Mouse (Mus musculus): Measurements from ENCODE around the gene Ankrd61. TPM values are rescaled to one million over a fixed set of nuclear protein-coding genes. Genes with fewer than 3 reads are reported as not detected.

Gene Ankrd61
- polyA plus RNA-seq (2012; rRNA removed) (0.36 and 0.54 TPM in 2 replicates), polyA plus RNA-seq (2014; fragmentation: Nextera tagmentation; extraction: Ambion mirVana) (0.21 and 0.33 TPM in 2 replicates)

GRCm38 (mm10) chr5:143897635-143898330 is at the start of gene Ankrd61:
Ankrd61 (minus strand) TSS chr5:143897685.
- Histone ChIP-seq H3K36me3 (ENCODE audit: control insufficient read depth, insufficient read depth, low read length) (peaks cover 66% of the 10 kb centered on the region), H3K4me2 (replicated peaks; ENCODE audit: low read depth, low read length, severe bottlenecking) (no peak within 1 kb of the TSS), H3K4me1 (ENCODE audit: control insufficient read depth, insufficient read depth, low read length) (no peaks in the 10 kb centered on the region), H3K27me3 (ENCODE audit: control insufficient read depth, insufficient read depth, low read length) (no peaks in the 10 kb centered on the region), H3K9ac (ENCODE audit: low read depth, low read length, severe bottlenecking) (no peak within 1 kb of the TSS), H3K9me3 (ENCODE audit: control insufficient read depth, low read length) (no peaks in the 10 kb centered on the region), H3K4me3 (replicated peaks; ENCODE audit: low read length) (no peak within 1 kb of the TSS), H3K27ac (replicated peaks; ENCODE audit: low read depth, low read length) (no peak within 1 kb of the TSS)
- WGBS: 86% methylated on average over 14 of the region's 14 CpGs
- no peak for TF ChIP-seq POLR2A (IDR thresholded peaks at IDR 0.05; ENCODE audit: borderline replicate concordance, extremely low read depth, insufficient read depth, insufficient read length)
- DNase-seq (ENCODE audit: low spot score) (no peak), ATAC-seq (ENCODE audit: low FRiP score, low read depth) (no peak)

GRCm38 (mm10) chr5:143943231-143944125 is 46.0 kb upstream of the Ankrd61 start:
- TF ChIP-seq POLR2A (IDR thresholded peaks at IDR 0.05; ENCODE audit: borderline replicate concordance, extremely low read depth, insufficient read depth, insufficient read length): no peak
- no peak overlapping the region for H3K27ac ChIP-seq (replicated peaks; ENCODE audit: low read depth, low read length)
- no peaks in the 10 kb centered on the region for H3K9me3 ChIP-seq (ENCODE audit: control insufficient read depth, low read length)
- H3K4me3 ChIP-seq (replicated peaks; ENCODE audit: low read length): no peak overlapping the region
- no peak overlapping the region for H3K4me2 ChIP-seq (replicated peaks; ENCODE audit: low read depth, low read length, severe bottlenecking)
- no peaks in the 10 kb centered on the region for H3K36me3 ChIP-seq (ENCODE audit: control insufficient read depth, insufficient read depth, low read length)
- H3K9ac ChIP-seq (ENCODE audit: low read depth, low read length, severe bottlenecking): no peak overlapping the region
- no peaks in the 10 kb centered on the region for H3K27me3 ChIP-seq (ENCODE audit: control insufficient read depth, insufficient read depth, low read length)
- whole genome bisulfite sequencing: 84% methylated on average over 14 of the region's 14 CpGs
- no peak for ATAC-seq (ENCODE audit: low FRiP score, low read depth)
- H3K4me1 ChIP-seq (ENCODE audit: control insufficient read depth, insufficient read depth, low read length): no peaks in the 10 kb centered on the region
- DNase-seq (ENCODE audit: low spot score): no peak

GRCm38 (mm10) chr5:143941588-143941987 is 44.1 kb upstream of the Ankrd61 start:
- Histone ChIP-seq H3K4me2 (replicated peaks; ENCODE audit: low read depth, low read length, severe bottlenecking) (no peak overlapping the region), H3K27me3 (ENCODE audit: control insufficient read depth, insufficient read depth, low read length) (no peaks in the 10 kb centered on the region), H3K4me3 (replicated peaks; ENCODE audit: low read length) (no peak overlapping the region), H3K4me1 (ENCODE audit: control insufficient read depth, insufficient read depth, low read length) (no peaks in the 10 kb centered on the region), H3K9ac (ENCODE audit: low read depth, low read length, severe bottlenecking) (no peak overlapping the region), H3K9me3 (ENCODE audit: control insufficient read depth, low read length) (no peaks in the 10 kb centered on the region), H3K36me3 (ENCODE audit: control insufficient read depth, insufficient read depth, low read length) (no peaks in the 10 kb centered on the region), H3K27ac (replicated peaks; ENCODE audit: low read depth, low read length) (no peak overlapping the region)
- no peak for TF ChIP-seq POLR2A (IDR thresholded peaks at IDR 0.05; ENCODE audit: borderline replicate concordance, extremely low read depth, insufficient read depth, insufficient read length)
- WGBS: 12% methylated on average over 10 of the region's 10 CpGs
- DNase-seq (ENCODE audit: low spot score) (no peak), ATAC-seq (ENCODE audit: low FRiP score, low read depth) (no peak)

GRCm38 (mm10) chr5:143936156-143936555 is 38.7 kb upstream of the Ankrd61 start:
- WGBS: 85% methylated on average over 9 of the region's 9 CpGs
- no peak for TF ChIP-seq POLR2A (IDR thresholded peaks at IDR 0.05; ENCODE audit: borderline replicate concordance, extremely low read depth, insufficient read depth, insufficient read length)
- H3K4me3 ChIP-seq (replicated peaks; ENCODE audit: low read length): no peak overlapping the region

GRCm38 (mm10) chr5:143933875-143934274 is 36.4 kb upstream of the Ankrd61 start:
- H3K4me3 ChIP-seq (replicated peaks; ENCODE audit: low read length): no peak overlapping the region
- no peak for TF ChIP-seq POLR2A (IDR thresholded peaks at IDR 0.05; ENCODE audit: borderline replicate concordance, extremely low read depth, insufficient read depth, insufficient read length)
- no peaks in the 10 kb centered on the region for H3K4me1 ChIP-seq (ENCODE audit: control insufficient read depth, insufficient read depth, low read length)
- ATAC-seq (ENCODE audit: low FRiP score, low read depth) (no peak), DNase-seq (ENCODE audit: low spot score) (no peak)
- no peak overlapping the region for H3K4me2 ChIP-seq (replicated peaks; ENCODE audit: low read depth, low read length, severe bottlenecking)
- 83% methylated on average over 1 of the region's 1 CpGs for WGBS
- no peaks in the 10 kb centered on the region for H3K9me3 ChIP-seq (ENCODE audit: control insufficient read depth, low read length)
- no peak overlapping the region for H3K27ac ChIP-seq (replicated peaks; ENCODE audit: low read depth, low read length)
- no peaks in the 10 kb centered on the region for H3K27me3 ChIP-seq (ENCODE audit: control insufficient read depth, insufficient read depth, low read length)
- peaks cover 30% of the 10 kb centered on the region for H3K36me3 ChIP-seq (ENCODE audit: control insufficient read depth, insufficient read depth, low read length)
- H3K9ac ChIP-seq (ENCODE audit: low read depth, low read length, severe bottlenecking): no peak overlapping the region

More at GRCm38 (mm10) chr5:143936156-143936555, 38.7 kb upstream of the Ankrd61 start:
- DNase-seq (ENCODE audit: low spot score) (no peak), ATAC-seq (ENCODE audit: low FRiP score, low read depth) (no peak)
- H3K36me3 ChIP-seq (ENCODE audit: control insufficient read depth, insufficient read depth, low read length): peaks cover 9% of the 10 kb centered on the region; the same call in 1 of the 2 replicates
- no peaks in the 10 kb centered on the region for H3K9me3 ChIP-seq (ENCODE audit: control insufficient read depth, low read length)
- H3K27ac ChIP-seq (replicated peaks; ENCODE audit: low read depth, low read length): no peak overlapping the region
- no peak overlapping the region for H3K4me2 ChIP-seq (replicated peaks; ENCODE audit: low read depth, low read length, severe bottlenecking)
- H3K9ac ChIP-seq (ENCODE audit: low read depth, low read length, severe bottlenecking): no peak overlapping the region
- no peaks in the 10 kb centered on the region for H3K27me3 ChIP-seq (ENCODE audit: control insufficient read depth, insufficient read depth, low read length)
- no peaks in the 10 kb centered on the region for H3K4me1 ChIP-seq (ENCODE audit: control insufficient read depth, insufficient read depth, low read length)
